Mouse (Mus musculus) cerebellum, postnatal 10 days (tissue): ENCODE measurements at regions not wholly inside any gene's neighbourhood (a gene's known extent, or its start where the extent isn't known, plus 50 kb on each side); places are given as distances from the start of the nearest gene placed in this dataset.

Experiments used
- DNase-seq, 2 experiments: peaks; one replicate each; pipeline ENCODE4 v3.0.0; 2021; ENCODE audit warnings: mixed read lengths in 2 of 2

DNA sequence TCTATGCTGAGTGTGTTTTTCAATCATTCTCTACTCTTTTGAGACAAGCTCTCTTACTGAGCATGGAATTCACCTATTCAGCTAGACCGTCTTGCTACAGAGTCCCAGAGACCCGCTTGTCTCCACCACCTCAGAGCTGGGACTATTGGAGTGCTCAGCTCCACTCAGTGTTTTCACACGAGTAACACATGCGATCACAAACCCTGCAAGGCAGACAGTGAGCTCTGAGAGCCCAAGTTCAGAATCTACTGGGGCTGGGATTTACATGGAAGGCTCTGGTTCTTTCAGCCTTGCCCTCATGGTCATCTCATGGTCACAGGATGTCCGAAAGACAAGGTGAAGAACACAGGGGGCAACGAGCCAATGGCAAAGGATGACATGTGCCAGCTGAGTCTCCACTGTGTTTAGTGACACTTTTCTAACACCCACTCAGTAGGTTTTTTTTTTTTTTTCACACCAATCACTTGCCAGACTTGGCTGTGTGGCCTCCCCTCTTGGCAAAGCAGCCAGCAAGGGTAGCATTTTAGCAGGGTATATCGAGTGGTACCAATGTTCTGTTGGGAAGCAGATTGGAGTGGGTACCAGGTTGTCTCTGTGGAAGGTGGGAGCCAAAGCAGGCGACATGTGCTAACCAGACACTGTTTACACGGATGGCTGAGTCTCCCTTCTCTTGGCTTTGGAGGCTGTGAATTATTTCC, 51.2 kb upstream of the Gtsf1l start:
- DNase-seq, result peak; percentile 76 to 83

- DNase-seq, result peak; percentile 89 to 91
Observed at GRCm38 (mm10) chr2:163142762-163143388, 55.2 kb upstream of the Gtsf1l start.

GRCm38 (mm10) chr2:163143413-163143812, 55.8 kb upstream of the Gtsf1l start:
- DNase-seq, result peak in 1 of 2 experiments; percentile 35

- no peak for DNase-seq
Observed at GRCm38 (mm10) chr2:163146001-163146400, 56.9 kb upstream of the Tox2 start.

DNA sequence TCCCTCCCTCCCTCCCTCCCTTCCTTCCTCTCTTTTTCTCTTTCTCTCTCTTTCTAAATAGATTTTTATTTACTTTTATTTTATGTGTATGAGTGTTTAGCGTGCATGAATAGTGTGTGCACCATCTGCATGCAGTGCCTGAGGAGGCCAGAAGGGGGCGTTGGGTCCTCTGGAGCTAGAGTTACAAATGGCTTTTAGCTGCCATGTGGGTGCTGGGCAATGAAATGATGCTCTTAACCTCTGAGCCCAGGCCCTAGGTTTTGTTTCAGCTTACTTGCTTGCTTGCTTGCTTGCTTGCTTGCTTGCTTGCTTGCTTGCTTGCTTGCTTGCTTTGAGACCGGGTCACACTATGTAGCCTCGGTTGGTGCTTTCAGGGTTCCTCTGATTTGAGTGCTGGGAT, 56.4 kb upstream of the Tox2 start:
- DNase-seq, result peak in 1 of 2 experiments; percentile 25

GRCm38 (mm10) chr2:163147381-163147780, 55.5 kb upstream of the Tox2 start:
- DNase-seq, result no peak

DNA sequence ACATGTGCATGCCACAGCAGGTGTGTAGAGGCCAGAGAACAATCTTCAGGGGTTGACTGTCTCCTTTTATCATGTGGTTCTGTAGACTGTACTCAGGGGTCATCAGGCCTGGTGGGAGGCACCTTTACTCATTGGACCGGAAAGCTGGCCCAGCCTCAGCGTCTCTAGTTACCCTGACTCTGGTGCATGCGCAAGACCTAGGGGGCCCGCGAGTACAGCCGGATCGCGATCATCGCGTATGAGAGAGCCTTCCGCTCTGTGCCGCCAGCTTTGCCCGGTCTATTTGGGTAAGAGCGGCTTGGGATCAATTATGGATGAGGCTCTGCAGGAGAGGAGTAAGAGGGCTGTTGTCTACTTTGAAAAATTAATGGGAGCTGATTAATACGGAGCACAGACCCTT, 51.9 kb upstream of the Tox2 start:
- no peak for DNase-seq

DNA sequence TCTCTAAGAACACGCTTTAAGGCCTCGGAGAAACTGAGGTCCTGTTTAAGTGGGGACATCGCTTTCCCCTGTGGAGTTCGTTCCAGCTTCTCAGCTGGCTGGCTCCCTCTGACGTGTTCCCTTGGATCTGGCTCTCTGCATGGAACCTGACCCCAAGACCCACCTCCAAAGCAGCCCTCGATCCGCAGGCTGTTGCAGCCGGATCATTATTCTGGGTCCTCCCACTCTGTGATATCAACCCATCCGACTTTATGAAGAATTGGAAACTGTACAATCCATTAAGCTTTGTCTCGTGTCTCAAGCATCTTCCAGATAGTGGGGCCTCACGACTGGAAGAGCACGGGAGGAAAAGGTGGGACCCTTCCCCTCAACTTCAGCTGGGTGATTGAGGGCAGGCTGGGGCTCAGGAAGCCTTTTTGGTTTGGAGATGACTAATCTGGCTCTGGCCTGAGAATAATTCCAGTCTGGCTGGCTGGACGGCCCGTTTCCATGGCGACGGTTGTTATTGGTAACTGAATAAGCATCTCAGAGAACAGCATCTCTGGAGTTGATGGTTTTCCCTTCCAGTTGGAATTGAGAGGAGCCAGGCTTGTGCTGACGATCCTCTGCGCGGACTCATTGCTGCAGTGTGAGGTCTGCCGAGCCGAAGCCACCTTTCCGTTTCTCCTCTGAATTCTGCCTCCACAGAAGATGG, 50.4 kb upstream of the Tox2 start:
- DNase-seq, result peak; percentile 94 to 95
